Mouse (Mus musculus): ENCODE measurements around the gene Csf2. TPM values are rescaled to one million over a fixed set of nuclear protein-coding genes. Genes with fewer than 3 reads are reported as not detected.

The Csf2 gene
- polyA plus RNA-seq, 1 experiment from 2014 or later = not detected

DNA sequence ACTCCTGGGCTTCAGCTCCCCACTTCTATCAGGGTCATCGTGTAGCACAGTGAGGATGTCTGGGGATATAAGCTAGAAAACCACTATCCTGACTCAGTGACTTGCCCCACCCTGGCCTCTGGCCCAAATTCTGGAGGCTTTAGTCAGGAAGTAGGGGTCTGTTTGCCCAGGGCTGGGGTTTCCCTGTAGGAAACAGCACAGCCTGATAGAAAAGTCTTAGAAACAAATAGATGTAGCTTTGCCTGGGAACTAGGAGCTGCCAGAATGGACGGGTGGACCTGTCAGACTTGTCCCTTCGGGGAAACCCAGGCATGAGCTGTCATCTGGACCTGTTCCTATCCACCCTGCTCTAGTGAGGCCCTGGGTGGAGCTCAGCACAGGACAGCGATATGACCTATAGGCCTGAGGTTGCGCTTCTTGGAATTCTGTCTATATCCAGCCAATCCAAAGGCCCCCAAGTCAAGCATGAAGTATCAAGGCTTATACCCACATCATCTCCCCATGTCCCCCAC lies 24.9 kb downstream of the Csf2 start:
- no peak for ATAC-seq (replicated peaks; ENCODE audit: insufficient number of reproducible peaks, low FRiP score, low TSS enrichment, low read depth)
- no peak for DNase-seq (ENCODE audit: low spot score)
- Histone ChIP-seq H3K27ac (replicated peaks; ENCODE audit: low read depth, low read length) (no peak overlapping the region), H3K4me3 (ENCODE audit: low read depth, low read length) (no peak overlapping the region), H3K9ac (replicated peaks; ENCODE audit: low read length) (no peak overlapping the region), H3K4me2 (ENCODE audit: low read depth, low read length) (no peak overlapping the region), H3K27me3 (ENCODE audit: control insufficient read depth, insufficient read depth, low read length) (no peaks in the 10 kb centered on the region), H3K4me1 (ENCODE audit: control insufficient read depth, insufficient read depth, low read length) (no peaks in the 10 kb centered on the region), H3K9me3 (replicated peaks; ENCODE audit: control insufficient read depth, low read length) (no peaks in the 10 kb centered on the region), H3K36me3 (replicated peaks; ENCODE audit: control insufficient read depth, insufficient read depth, low read depth, low read length) (no peaks in the 10 kb centered on the region)
- WGBS = 81% methylated on average over 5 of the region's 5 CpGs

DNA sequence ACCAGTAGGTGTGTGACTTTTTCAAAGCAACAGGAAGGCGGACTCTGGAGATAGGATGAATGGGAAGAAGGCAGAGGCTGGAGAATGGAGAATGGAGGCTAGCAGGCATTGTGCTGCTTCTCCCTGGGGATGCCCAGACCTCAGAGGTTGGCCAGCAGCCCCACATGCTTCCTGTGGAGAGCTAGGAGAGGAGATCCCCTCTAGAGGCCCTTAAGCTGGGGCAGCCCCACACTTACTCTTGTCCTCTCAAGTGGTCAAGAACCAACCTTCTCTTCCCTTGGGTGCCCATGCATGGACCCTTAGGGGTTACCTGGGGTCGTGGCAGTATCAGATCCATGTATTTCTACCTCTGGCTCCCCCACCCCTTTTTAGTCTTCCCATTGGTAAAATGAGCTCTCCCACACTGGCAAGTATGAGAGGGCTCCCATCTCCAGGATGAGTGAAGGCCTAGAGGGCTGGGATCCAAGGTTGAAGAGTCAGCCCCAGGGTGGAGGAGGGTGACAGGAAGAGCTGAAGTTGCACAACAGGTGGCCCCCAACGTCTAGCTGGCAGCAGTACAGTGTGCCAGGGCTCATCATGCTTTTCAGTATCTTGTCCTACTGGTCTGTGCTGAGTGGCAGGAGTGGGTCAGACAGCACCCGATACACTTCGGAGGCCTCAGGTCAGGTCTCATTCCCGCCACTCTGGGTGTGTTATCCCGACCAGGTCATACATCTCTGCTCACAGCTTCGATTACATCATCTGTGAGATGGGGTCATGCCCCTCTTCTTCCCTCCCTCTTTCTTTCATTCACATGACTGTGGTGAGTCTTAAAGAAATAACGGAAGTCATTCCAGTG lies 25.6 kb downstream of the Csf2 start:
- 86% methylated on average over 9 of the region's 9 CpGs for WGBS
- H3K4me2 ChIP-seq (ENCODE audit: low read depth, low read length) = no peak overlapping the region
- H3K36me3 ChIP-seq (replicated peaks; ENCODE audit: control insufficient read depth, insufficient read depth, low read depth, low read length) = no peaks in the 10 kb centered on the region
- H3K4me3 ChIP-seq (ENCODE audit: low read depth, low read length) = no peak overlapping the region
- no peak overlapping the region for H3K9ac ChIP-seq (replicated peaks; ENCODE audit: low read length)
- DNase-seq (ENCODE audit: low spot score) = no peak
- H3K4me1 ChIP-seq (ENCODE audit: control insufficient read depth, insufficient read depth, low read length) = no peaks in the 10 kb centered on the region
- H3K9me3 ChIP-seq (replicated peaks; ENCODE audit: control insufficient read depth, low read length) = no peaks in the 10 kb centered on the region
- no peak overlapping the region for H3K27ac ChIP-seq (replicated peaks; ENCODE audit: low read depth, low read length)
- ATAC-seq (replicated peaks; ENCODE audit: insufficient number of reproducible peaks, low FRiP score, low TSS enrichment, low read depth) = no peak
- H3K27me3 ChIP-seq (ENCODE audit: control insufficient read depth, insufficient read depth, low read length) = no peaks in the 10 kb centered on the region

DNA sequence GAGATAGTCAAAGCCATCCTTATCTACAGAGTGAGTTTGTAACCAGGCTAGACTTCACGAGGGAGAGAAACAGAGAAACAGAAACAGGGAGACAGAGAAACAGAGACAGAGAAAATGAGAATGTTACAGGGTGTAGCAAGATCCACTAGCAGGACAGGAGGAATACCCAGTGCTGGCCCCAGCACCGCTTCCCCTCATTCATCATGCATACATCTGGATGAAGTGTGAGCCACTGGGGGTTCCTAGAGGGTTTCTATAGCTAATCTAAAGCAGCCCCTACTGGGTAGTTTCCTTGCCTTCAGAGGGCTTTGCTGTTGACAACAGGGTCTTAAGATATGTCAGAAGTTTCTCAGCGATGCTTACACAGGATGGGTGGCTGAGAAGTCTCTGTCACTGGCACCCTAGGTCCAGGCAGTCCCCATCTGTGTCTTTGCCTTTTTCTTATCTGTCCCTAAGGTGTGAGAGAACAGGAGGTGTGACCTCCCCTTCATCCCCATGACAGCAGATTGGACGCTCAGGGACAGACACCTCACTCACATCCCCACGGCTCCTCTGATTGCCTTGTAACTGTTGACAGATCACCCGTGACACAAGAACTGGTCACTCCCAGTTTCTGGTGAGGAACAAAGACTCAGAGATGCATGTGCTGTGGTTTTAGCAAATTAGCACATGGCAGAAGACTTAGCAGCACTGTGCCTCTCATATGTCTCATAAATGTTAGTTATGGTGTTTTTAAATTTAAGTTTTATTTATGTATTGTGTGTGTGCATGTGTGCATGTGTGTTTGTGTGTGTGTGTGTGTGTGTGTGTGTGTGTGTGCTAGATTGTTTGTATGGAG lies 29.3 kb downstream of the Csf2 start:
- ATAC-seq (replicated peaks; ENCODE audit: insufficient number of reproducible peaks, low FRiP score, low TSS enrichment, low read depth) = no peak
- Histone ChIP-seq H3K9me3 (replicated peaks; ENCODE audit: control insufficient read depth, low read length) (no peaks in the 10 kb centered on the region), H3K4me2 (ENCODE audit: low read depth, low read length) (no peak overlapping the region), H3K4me3 (ENCODE audit: low read depth, low read length) (no peak overlapping the region), H3K36me3 (replicated peaks; ENCODE audit: control insufficient read depth, insufficient read depth, low read depth, low read length) (no peaks in the 10 kb centered on the region), H3K4me1 (ENCODE audit: control insufficient read depth, insufficient read depth, low read length) (no peaks in the 10 kb centered on the region), H3K27ac (replicated peaks; ENCODE audit: low read depth, low read length) (no peak overlapping the region), H3K27me3 (ENCODE audit: control insufficient read depth, insufficient read depth, low read length) (no peaks in the 10 kb centered on the region), H3K9ac (replicated peaks; ENCODE audit: low read length) (no peak overlapping the region)
- DNase-seq (ENCODE audit: low spot score) = no peak
- 77% methylated on average over 6 of the region's 6 CpGs for whole genome bisulfite sequencing

DNA sequence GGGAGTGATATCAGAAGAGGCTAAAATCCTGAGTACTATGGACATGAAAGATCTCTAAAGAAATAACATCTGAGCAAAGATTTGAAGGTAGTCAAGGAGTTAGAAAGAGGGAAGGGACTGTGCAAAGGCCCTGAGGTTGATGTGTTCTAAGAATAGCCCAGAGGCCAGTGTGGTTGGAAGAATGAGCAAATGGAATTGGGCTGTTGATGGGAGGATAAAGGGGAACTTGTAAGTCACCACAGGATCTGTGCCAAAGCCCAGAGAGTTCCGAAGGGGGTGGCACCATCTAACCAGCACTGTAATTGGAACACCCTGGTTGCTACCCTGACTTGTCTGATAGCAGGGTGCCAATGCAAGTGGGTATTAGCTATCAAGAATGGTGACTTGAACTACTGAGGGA lies 30.3 kb downstream of the Csf2 start:
- WGBS = 90% methylated on average over 1 of the region's 1 CpGs
- no peaks in the 10 kb centered on the region for H3K4me1 ChIP-seq (ENCODE audit: control insufficient read depth, insufficient read depth, low read length)
- no peaks in the 10 kb centered on the region for H3K36me3 ChIP-seq (replicated peaks; ENCODE audit: control insufficient read depth, insufficient read depth, low read depth, low read length)
- no peak overlapping the region for H3K27ac ChIP-seq (replicated peaks; ENCODE audit: low read depth, low read length)
- no peaks in the 10 kb centered on the region for H3K9me3 ChIP-seq (replicated peaks; ENCODE audit: control insufficient read depth, low read length)
- no peak overlapping the region for H3K4me3 ChIP-seq (ENCODE audit: low read depth, low read length)
- no peak overlapping the region for H3K9ac ChIP-seq (replicated peaks; ENCODE audit: low read length)
- ATAC-seq (replicated peaks; ENCODE audit: insufficient number of reproducible peaks, low FRiP score, low TSS enrichment, low read depth) (no peak), DNase-seq (ENCODE audit: low spot score) (no peak)
- no peaks in the 10 kb centered on the region for H3K27me3 ChIP-seq (ENCODE audit: control insufficient read depth, insufficient read depth, low read length)
- no peak overlapping the region for H3K4me2 ChIP-seq (ENCODE audit: low read depth, low read length)

DNA sequence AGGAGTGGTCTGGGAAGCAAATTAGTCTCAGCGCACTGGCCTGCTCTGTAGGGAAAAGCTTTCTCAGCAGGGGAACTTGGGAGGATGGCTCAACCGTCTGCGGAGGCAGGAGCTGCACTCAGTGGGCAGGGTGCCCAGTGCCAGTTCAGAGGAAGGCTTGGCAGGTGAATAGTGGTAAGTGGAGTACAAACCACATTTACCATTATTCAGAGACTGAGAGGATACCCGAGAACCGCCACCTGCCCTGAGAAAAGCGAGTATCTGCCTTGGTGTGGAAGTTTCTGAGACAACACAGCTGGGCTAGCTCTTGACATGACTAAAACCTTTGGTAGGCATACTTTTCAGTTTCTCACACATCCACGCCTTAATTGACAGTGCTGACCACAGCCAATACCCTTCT lies 32.1 kb downstream of the Csf2 start:
- no peak for DNase-seq (ENCODE audit: low spot score)
- ATAC-seq (replicated peaks; ENCODE audit: insufficient number of reproducible peaks, low FRiP score, low TSS enrichment, low read depth) = no peak
- Histone ChIP-seq H3K4me1 (ENCODE audit: control insufficient read depth, insufficient read depth, low read length) (no peaks in the 10 kb centered on the region), H3K27ac (replicated peaks; ENCODE audit: low read depth, low read length) (no peak overlapping the region), H3K9me3 (replicated peaks; ENCODE audit: control insufficient read depth, low read length) (no peaks in the 10 kb centered on the region), H3K36me3 (replicated peaks; ENCODE audit: control insufficient read depth, insufficient read depth, low read depth, low read length) (no peaks in the 10 kb centered on the region), H3K9ac (replicated peaks; ENCODE audit: low read length) (no peak overlapping the region), H3K4me3 (ENCODE audit: low read depth, low read length) (no peak overlapping the region), H3K27me3 (ENCODE audit: control insufficient read depth, insufficient read depth, low read length) (no peaks in the 10 kb centered on the region), H3K4me2 (ENCODE audit: low read depth, low read length) (no peak overlapping the region)
- WGBS = 70% methylated on average over 7 of the region's 7 CpGs

DNA sequence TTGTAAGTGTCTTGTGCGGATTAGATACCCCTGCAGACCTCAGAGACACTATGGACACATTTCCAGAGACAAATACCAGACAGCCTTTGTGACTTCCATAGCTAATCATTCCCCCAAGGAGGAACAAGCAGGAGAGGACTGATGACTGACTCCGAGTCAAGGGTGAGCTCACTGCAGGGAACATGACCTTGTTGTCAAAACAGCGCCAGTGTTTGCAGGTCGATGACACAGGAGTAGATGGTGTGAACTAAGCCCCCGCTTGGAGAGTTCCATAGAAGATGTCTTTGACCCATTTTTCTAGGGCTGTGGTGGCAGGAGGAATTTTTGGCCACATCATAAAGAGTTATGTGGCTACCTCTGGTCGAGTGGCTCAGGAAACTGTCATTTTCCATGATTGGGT lies 33.4 kb downstream of the Csf2 start:
- Histone ChIP-seq H3K36me3 (replicated peaks; ENCODE audit: control insufficient read depth, insufficient read depth, low read depth, low read length) (no peaks in the 10 kb centered on the region), H3K4me3 (ENCODE audit: low read depth, low read length) (no peak overlapping the region), H3K9ac (replicated peaks; ENCODE audit: low read length) (no peak overlapping the region), H3K27ac (replicated peaks; ENCODE audit: low read depth, low read length) (no peak overlapping the region), H3K4me2 (ENCODE audit: low read depth, low read length) (no peak overlapping the region), H3K27me3 (ENCODE audit: control insufficient read depth, insufficient read depth, low read length) (no peaks in the 10 kb centered on the region), H3K4me1 (ENCODE audit: control insufficient read depth, insufficient read depth, low read length) (no peaks in the 10 kb centered on the region), H3K9me3 (replicated peaks; ENCODE audit: control insufficient read depth, low read length) (no peaks in the 10 kb centered on the region)
- 78% methylated on average over 6 of the region's 6 CpGs for WGBS
- ATAC-seq (replicated peaks; ENCODE audit: insufficient number of reproducible peaks, low FRiP score, low TSS enrichment, low read depth) = no peak
- DNase-seq (ENCODE audit: low spot score) = no peak

DNA sequence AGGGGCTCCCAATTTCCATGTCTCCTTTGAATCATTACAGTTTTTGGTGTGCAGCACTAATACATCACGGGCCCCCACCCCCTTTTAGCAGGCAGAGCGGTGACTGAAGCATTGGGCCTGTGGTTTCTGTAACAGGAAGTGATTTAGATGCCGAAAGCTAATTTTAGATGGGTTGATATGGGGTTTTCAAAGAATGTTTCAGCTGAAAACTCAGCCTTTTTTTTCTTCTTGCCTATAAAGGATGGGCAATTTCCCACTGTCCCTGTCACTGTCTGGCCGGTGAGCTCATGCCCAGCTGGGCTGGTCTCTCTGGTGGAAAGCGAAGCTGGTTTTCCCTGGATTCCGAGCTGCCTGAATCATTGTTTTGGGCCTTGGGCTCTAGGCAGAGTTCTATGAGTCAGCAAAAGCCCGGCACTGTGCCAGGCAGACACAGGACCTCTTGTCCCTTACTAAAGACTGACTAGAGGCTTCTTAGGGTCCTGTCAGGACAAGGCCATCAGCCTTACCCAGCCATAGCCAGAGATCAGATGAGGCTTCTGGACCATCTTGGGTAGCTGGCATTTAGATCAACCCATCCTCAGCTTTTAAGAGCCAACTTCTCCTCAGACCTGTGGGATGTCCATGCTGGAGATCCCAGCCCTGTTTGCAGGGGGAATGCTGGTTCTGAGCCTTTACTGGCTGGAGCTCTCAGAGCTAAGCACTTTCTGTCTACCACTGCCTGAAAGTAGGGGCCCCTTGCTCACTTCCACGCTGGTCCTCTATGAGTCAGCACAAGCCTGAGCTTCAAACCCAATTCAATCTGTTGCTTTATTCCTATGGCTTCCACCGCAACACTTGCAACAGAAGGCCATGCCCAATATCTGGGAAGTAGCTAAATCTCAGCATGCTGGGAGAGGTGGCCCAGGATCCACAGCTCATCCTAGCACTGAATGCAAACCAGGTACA lies 34.7 kb downstream of the Csf2 start:
- Histone ChIP-seq H3K9me3 (replicated peaks; ENCODE audit: control insufficient read depth, low read length) (no peaks in the 10 kb centered on the region; the same call in 1 of the 2 replicates), H3K4me2 (ENCODE audit: low read depth, low read length) (no peak overlapping the region), H3K36me3 (replicated peaks; ENCODE audit: control insufficient read depth, insufficient read depth, low read depth, low read length) (no peaks in the 10 kb centered on the region), H3K4me1 (ENCODE audit: control insufficient read depth, insufficient read depth, low read length) (no peaks in the 10 kb centered on the region), H3K27me3 (ENCODE audit: control insufficient read depth, insufficient read depth, low read length) (no peaks in the 10 kb centered on the region), H3K4me3 (ENCODE audit: low read depth, low read length) (no peak overlapping the region), H3K27ac (replicated peaks; ENCODE audit: low read depth, low read length) (no peak overlapping the region), H3K9ac (replicated peaks; ENCODE audit: low read length) (no peak overlapping the region)
- DNase-seq (ENCODE audit: low spot score) = no peak
- no peak for ATAC-seq (replicated peaks; ENCODE audit: insufficient number of reproducible peaks, low FRiP score, low TSS enrichment, low read depth)
- WGBS = 76% methylated on average over 9 of the region's 9 CpGs
